Mouse (Mus musculus) hindbrain, embryonic 10.5 days (tissue): ENCODE measurements around the gene Unc45a. TPM values are rescaled to one million over a fixed set of nuclear protein-coding genes. Genes with fewer than 3 reads are reported as not detected.

ENCODE experiments used
- DNase-seq: peaks from one replicate; pipeline ENCODE4 v3.0.0-alpha.2; 2017; ENCODE audit warnings: low spot score
- H3K27ac ChIP-seq: fragments of 300-500 bp; sonication (generic); 2 replicates; pipeline ENCODE4 v1.5.1; 2016; ENCODE audit warnings: mild to moderate bottlenecking, moderate library complexity
- H3K27me3 ChIP-seq: fragments of 300-500 bp; sonication (generic); 2 replicates; pipeline ENCODE4 v1.6.1; 2016; ENCODE audit warnings: mild to moderate bottlenecking; ENCODE audit not compliant: poor library complexity, insufficient read depth, severe bottlenecking
- H3K36me3 ChIP-seq: fragments of 300-500 bp; sonication (generic); 2 replicates; pipeline ENCODE4 v1.6.1; 2016; ENCODE audit warnings: mild to moderate bottlenecking, moderate library complexity
- H3K4me1 ChIP-seq: fragments of 300-500 bp; sonication (generic); replicated peaks from 2 replicates; pipeline ENCODE4 v1.6.1; 2016; ENCODE audit warnings: mild to moderate bottlenecking
- H3K4me3 ChIP-seq: fragments of 300-500 bp; sonication (generic); 2 replicates; pipeline ENCODE4 v1.5.1; 2016; ENCODE audit warnings: mild to moderate bottlenecking, moderate library complexity
- H3K9me3 ChIP-seq: fragments of 300-500 bp; sonication (generic); 2 replicates; pipeline ENCODE4 v1.6.1; 2016; ENCODE audit warnings: mild to moderate bottlenecking, moderate library complexity
- WGBS: fragments of 180-500 bp; shearing (Covaris S2); methylation state at CpG from one replicate; pipeline ENCODE4 v1.1.7; 2016; 5-methylcytosine and 5-hydroxymethylcytosine counted together
- polyA plus RNA-seq: library from polyadenylated mRNA; unstranded; fragments of >200 nt; fragmentation: Nextera tagmentation; extraction: Ambion mirVana; gene quantifications from 2 replicates; pipeline ENCODE4 v1.2.1, GENCODE M21; 2016

Gene Unc45a
- polyA plus RNA-seq, 1 experiment from 2014 or later = 54.6 TPM

- no peaks in the 10 kb centered on the region for H3K27me3 ChIP-seq
- peaks cover 21% of the 10 kb centered on the region for H3K4me1 ChIP-seq
- H3K9me3 ChIP-seq = no peaks in the 10 kb centered on the region
- 71% methylated on average over 4 of the region's 4 CpGs for WGBS
- H3K27ac ChIP-seq = no peak overlapping the region
- H3K36me3 ChIP-seq = peaks cover 93% of the 10 kb centered on the region
- DNase-seq = no peak
- no peak overlapping the region for H3K4me3 ChIP-seq
Measured at GRCm38 (mm10) chr7:80358039-80358438, 17.2 kb upstream of the Unc45a start.

- Histone ChIP-seq H3K9me3 (no peaks in the 10 kb centered on the region), H3K4me3 (no peak overlapping the region), H3K36me3 (peaks cover 93% of the 10 kb centered on the region), H3K4me1 (peaks cover 21% of the 10 kb centered on the region), H3K27ac (peak overlapping the region; percentile 68; the same call in 1 of the 2 replicates), H3K27me3 (no peaks in the 10 kb centered on the region)
- DNase-seq = peak; percentile 40
- 27% methylated on average over 8 of the region's 8 CpGs for WGBS
Measured at GRCm38 (mm10) chr7:80357156-80357555, 16.4 kb upstream of the Unc45a start.

DNA sequence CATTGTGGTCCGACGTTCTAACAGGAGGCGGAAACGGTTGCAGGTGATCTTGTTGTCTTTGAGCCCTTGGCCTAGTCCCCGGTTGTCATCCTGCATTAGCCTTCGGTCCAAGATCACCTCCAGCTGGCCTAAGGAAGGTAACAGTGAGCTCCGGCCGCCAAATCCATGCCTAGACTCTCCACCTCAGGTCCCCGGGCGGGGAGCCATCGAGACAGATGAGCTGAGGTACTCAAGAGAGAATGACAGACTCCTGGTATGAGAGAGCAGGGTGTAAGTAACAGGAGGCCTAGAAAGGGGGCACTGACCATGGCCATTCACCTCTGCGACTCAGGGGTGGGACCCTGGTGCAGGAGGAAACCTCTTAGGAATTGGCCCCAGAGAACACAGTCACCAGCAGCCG lies 15.5 kb upstream of the Unc45a start:
- WGBS = 92% methylated on average over 13 of the region's 13 CpGs
- H3K27ac ChIP-seq = peak overlapping the region; percentile 68
- no peak overlapping the region for H3K4me3 ChIP-seq
- H3K27me3 ChIP-seq = no peaks in the 10 kb centered on the region
- H3K36me3 ChIP-seq = peaks cover 91% of the 10 kb centered on the region
- H3K4me1 ChIP-seq = peaks cover 21% of the 10 kb centered on the region
- H3K9me3 ChIP-seq = no peaks in the 10 kb centered on the region
- no peak for DNase-seq

GRCm38 (mm10) chr7:80352920-80353319 lies 12.1 kb upstream of the Unc45a start:
- Histone ChIP-seq H3K4me3 (no peak overlapping the region), H3K4me1 (peaks cover 20% of the 10 kb centered on the region), H3K9me3 (no peaks in the 10 kb centered on the region), H3K27me3 (no peaks in the 10 kb centered on the region), H3K27ac (no peak overlapping the region), H3K36me3 (peaks cover 72% of the 10 kb centered on the region)
- 94% methylated on average over 8 of the region's 8 CpGs for WGBS
- no peak for DNase-seq

DNA sequence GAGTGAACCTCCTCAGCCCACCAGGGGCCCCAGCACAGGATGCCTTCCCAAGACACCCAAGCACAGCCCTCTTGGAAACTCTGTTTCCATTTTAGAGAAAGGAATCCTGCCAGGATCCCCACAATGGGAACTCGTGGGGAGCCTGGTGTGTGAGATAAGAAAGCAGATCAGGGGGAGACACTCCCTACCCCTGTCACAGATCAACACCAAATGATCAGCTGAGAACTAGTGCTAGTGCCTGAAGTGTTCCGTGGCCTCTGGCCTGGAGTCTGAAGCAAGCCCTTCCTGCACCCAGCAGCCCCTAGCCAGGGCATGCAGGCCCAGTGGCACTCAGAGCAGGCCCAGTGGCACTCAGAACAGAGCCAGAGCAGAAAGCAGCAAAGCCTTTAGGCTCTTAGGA lies 10.0 kb upstream of the Unc45a start:
- DNase-seq = no peak
- Histone ChIP-seq H3K27ac (no peak overlapping the region), H3K27me3 (no peaks in the 10 kb centered on the region), H3K36me3 (peaks cover 56% of the 10 kb centered on the region), H3K4me1 (peaks cover 6% of the 10 kb centered on the region; the same call in 1 of the 2 replicates), H3K4me3 (no peak overlapping the region), H3K9me3 (no peaks in the 10 kb centered on the region)
- 78% methylated on average over 2 of the region's 2 CpGs for WGBS

DNA sequence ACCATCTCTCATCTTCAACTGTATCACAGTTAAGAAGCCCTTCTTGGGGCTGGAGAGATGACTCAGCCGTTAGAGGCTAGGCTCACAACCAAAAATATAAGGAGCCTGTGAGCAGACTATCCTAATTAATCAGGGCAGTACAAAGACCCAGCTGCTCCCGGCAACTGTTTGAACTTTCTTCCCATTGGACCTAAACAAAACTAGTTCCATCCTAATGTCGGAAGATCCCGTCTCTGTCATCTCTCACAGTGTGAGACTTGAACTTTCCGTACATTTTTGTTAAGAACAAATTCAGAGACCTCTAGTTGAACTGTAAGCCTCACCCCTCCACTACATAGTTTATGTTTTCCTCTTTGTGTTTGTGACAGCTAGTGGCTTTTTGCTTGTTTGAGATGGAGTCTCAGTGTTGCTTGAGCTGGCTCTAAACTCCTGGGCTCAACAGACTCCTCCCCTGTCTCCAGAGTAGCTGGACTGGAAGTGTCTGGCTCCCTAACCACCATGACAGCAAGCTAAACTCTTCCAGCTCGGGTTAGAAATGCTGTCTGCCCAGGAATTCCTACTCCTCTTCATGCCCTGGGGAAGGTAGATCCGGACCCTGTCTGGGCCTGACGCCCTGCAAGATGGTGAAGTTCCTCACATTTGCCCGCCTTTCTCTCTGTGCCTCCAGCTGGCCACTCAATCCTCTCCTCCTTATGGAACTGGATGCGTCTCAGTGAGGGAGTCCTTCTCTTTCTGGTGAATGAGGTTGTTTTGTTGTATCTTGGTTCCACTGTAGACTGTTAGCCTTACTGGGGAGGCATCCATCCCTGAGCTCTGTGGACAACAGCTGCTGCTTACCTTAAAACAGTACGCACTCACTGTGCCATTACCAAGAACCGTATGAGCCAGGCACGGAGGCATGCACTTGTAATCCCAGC lies 7.1 kb upstream of the Unc45a start:
- Histone ChIP-seq H3K9me3 (peaks cover 3% of the 10 kb centered on the region), H3K27ac (no peak overlapping the region), H3K27me3 (no peaks in the 10 kb centered on the region), H3K4me1 (peaks cover 16% of the 10 kb centered on the region), H3K4me3 (no peak overlapping the region), H3K36me3 (peaks cover 39% of the 10 kb centered on the region)
- 77% methylated on average over 13 of the region's 13 CpGs for WGBS
- DNase-seq = no peak

DNA sequence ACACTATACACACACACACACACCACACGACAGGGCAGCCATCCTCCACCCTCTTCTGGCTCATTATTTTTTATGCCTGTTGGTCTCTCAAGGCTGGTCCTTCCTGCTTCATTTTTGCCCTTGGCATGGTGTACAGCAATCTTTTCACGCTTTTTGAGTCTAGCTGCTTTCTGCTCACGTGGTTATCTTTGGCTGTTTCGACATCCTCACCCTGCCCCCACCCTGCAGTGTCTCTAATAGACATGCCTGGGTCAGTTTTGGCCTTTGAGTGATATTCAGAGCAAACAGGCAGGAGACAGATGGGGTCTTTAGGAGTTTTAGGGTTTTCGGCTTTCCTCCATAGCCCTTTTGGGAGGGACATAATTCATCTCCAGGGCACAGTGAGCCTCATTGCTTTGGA lies 6.0 kb upstream of the Unc45a start:
- peaks cover 28% of the 10 kb centered on the region for H3K36me3 ChIP-seq
- 89% methylated on average over 5 of the region's 5 CpGs for WGBS
- no peak overlapping the region for H3K4me3 ChIP-seq
- H3K9me3 ChIP-seq = peaks cover 3% of the 10 kb centered on the region
- no peak overlapping the region for H3K27ac ChIP-seq
- no peak for DNase-seq
- peaks cover 5% of the 10 kb centered on the region for H3K27me3 ChIP-seq
- peaks cover 27% of the 10 kb centered on the region for H3K4me1 ChIP-seq

- no peak for DNase-seq
- Histone ChIP-seq H3K9me3 (peaks cover 3% of the 10 kb centered on the region), H3K36me3 (peaks cover 23% of the 10 kb centered on the region), H3K4me3 (no peak overlapping the region), H3K27me3 (peaks cover 11% of the 10 kb centered on the region), H3K4me1 (peaks cover 33% of the 10 kb centered on the region), H3K27ac (no peak overlapping the region)
- WGBS = 93% methylated on average over 9 of the region's 9 CpGs
Measured at GRCm38 (mm10) chr7:80346173-80346572, 5.4 kb upstream of the Unc45a start.

DNA sequence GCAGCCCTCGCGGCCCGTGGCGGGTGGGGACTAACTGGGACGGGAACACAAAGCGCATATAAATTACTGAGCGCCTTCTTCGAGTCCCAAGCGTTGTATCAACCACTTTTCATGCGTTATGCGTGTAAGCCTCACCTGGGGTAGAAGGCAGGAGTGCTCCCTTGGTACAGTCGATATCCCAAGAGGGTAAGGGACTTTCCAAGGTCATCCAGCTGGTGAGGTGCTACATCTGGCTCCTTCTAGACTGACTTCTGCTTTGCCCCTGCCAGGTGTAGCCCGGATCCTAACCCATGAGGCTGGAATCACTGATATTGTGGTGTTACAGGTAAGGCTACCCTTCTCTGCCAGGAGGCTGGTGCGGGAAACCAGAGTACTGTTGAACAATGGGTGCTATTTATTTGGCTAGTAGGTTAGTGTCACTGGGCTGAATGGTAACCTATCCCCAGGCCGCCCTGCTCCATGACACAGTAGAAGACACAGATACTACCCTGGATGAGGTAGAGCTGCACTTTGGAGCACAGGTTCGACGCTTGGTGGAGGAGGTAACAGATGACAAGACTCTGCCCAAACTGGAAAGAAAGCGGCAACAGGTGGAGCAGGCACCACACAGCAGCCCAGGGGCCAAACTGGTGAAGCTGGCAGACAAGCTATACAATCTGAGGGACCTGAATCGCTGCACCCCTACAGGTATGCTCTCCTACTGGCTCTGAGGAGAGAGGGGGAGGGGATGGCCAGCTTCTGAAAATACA lies 2.6 kb upstream of the Unc45a start:
- WGBS = 24% methylated on average over 19 of the region's 19 CpGs
- Histone ChIP-seq H3K27me3 (peaks cover 12% of the 10 kb centered on the region), H3K36me3 (peaks cover 9% of the 10 kb centered on the region; the same call in 1 of the 2 replicates), H3K27ac (peak overlapping the region; percentile 94), H3K4me3 (peak overlapping the region; percentile 72), H3K4me1 (peaks cover 52% of the 10 kb centered on the region), H3K9me3 (peaks cover 3% of the 10 kb centered on the region)
- DNase-seq = no peak

DNA sequence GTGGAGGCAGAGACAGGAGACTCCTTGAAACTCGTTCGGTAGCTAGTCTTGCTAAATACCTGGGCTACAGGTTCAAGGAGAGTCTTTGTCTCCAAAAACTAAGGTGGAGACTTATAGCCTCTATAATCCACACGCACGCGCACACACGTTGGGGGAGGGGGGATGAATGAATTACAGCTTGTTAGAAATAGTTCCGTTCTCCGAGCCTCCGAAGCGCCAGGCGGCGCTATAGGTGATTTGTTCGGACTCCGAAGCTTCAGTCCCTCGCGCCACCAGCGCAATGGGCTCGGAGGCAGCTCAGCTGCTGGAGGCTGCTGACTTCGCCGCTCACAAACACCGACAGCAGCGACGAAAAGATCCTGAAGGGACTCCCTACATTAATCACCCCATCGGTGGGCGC lies 2.1 kb upstream of the Unc45a start, which contains the start of gene Hddc3:
Gene Hddc3, plus strand, starts transcription at position 247 of the 400 bp plus-strand sequence.
- H3K36me3 ChIP-seq = peaks cover 9% of the 10 kb centered on the region
- 2% methylated on average over 25 of the region's 25 CpGs for WGBS
- peaks cover 3% of the 10 kb centered on the region for H3K9me3 ChIP-seq
- peaks cover 56% of the 10 kb centered on the region for H3K4me1 ChIP-seq
- peak; percentile 95 for DNase-seq
- peak within 1 kb of the TSS; percentile 94 for H3K27ac ChIP-seq
- H3K27me3 ChIP-seq = peaks cover 12% of the 10 kb centered on the region
- peak within 1 kb of the TSS; percentile 72 for H3K4me3 ChIP-seq

- Histone ChIP-seq H3K36me3 (peaks cover 20% of the 10 kb centered on the region), H3K4me1 (peaks cover 53% of the 10 kb centered on the region), H3K27ac (peak overlapping the region; percentile 94), H3K9me3 (peaks cover 3% of the 10 kb centered on the region), H3K4me3 (0 out of 2 replicates have a peak overlapping the region, but pooled peaks have one; percentile 16), H3K27me3 (peaks cover 12% of the 10 kb centered on the region)
- 76% methylated on average over 7 of the region's 7 CpGs for WGBS
- peak; percentile 17 for DNase-seq
Measured at GRCm38 (mm10) chr7:80341793-80342192, 988 bp upstream of the Unc45a start.

DNA sequence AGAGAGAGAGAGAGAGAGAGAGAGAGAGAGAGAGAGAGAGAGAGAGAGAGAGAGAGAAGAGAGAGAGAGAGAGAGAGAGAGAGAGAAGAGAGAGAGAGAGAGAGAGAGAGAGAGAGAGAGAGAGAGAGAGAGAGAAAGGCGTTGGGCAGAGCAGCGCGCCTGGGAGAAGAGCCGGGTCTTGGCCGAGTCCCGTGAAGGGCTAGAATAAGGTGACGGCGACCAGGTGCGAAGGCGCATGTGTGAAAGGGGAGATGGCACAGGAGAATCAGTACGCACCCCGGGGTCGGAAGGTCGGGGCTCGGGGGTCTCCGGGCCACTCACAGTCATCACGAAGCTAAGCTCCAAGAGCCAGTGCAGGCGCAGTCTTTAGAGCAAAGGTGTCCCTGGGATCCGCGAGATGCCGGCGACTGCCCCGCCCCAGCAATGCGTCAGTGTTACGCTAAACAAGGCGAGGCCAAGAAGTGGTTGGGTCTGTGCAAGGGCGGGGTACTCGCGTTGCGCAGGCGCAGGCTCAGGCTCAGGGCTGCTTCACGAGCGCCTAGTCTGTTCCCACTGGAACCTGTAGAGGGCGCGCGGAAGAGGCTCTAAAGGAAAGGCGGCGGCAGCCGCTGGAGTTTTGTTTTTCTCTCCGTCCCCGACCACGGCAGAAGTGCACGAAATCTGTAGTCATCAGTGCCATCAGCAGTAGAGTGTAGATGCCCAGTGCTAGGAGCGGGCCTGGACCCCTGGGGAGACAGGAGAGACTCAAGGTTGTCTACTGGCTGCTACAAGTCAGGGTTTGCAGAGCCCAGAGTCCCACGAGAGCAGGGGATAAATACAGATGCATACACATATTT lies 794 bp downstream of the Unc45a start:
- Histone ChIP-seq H3K27ac (peak overlapping the region; percentile 90), H3K36me3 (peaks cover 28% of the 10 kb centered on the region), H3K4me1 (peaks cover 53% of the 10 kb centered on the region), H3K9me3 (no peaks in the 10 kb centered on the region), H3K4me3 (peak overlapping the region; percentile 77), H3K27me3 (peaks cover 12% of the 10 kb centered on the region)
- peak; percentile 98 for DNase-seq
- WGBS = under 1% methylated on average over 45 of the region's 45 CpGs
